Mouse (Mus musculus) cerebral cortex, adult 2 months (tissue): ENCODE data around the gene Cmya5.

Experiments used
- WGBS: fragments of 180-500 bp; shearing (Covaris S2); methylation state at CpG from one replicate; pipeline ENCODE4 v1.1.7; 2018; 5-methylcytosine and 5-hydroxymethylcytosine counted together

Cmya5 gene

DNA sequence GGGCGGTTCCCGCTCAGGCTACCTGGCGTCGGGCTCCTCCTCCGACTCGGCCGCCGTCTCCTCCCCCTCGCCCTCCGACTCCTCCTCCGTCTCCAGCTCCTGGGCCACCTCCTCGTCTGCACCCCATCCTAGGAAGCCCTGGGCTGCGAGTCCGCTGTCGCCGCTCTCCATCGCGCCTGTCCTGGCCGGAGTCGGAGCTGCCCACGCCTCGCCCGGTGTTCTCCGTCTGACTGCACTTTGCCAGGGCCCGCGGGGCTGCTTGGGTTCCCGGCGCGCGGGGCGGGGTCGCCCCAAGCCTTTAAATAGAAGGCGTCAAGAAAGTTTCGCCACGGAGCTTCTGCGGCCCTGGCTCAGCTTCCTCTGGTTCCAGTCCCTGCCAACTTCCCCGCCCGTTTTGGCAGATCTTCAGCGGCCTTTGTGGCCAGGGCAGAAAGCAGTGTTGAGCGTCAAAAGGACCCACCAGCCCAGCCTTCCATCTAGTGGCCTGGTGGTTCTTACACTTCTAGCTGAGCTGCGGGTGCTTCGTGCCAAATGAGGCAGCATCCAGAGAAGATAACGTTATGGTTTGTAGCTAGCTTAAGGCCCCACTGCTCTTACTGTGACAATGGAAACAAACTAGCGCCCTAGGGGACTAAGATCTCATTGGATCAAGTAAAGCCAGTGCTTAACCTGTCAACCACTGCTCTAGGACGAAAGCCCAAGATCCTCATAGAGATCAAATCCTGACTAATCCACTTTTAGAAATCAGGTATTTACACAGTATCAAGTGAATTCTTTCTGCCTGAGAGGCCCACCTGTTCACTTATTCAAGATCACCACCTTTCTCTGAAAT lies at the start of gene Cmya5:
TSS of gene Cmya5 (minus strand) at position 389 of the 832 bp plus-strand sequence.
- 3% methylated on average over 45 of the region's 45 CpGs for WGBS

DNA sequence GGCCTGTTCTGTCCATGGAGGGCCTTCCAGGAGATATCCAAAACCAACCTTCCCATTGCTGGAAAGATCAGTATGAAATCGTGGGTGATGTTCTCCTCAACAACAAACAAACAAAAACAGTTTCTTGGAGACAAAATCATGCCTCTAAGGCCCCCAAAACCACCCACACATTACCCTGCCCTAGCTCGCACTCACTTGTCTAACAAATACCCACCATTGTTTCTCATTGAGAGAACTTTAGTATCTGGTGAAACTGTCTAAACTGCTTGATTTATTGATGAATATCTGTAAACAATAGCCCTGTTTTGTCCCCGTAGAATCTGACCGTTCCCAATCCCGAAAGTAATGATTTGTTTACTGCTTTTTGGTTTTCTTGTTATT lies 48.1 kb upstream of the Cmya5 start:
- 53% methylated on average over 5 of the region's 5 CpGs for WGBS

DNA sequence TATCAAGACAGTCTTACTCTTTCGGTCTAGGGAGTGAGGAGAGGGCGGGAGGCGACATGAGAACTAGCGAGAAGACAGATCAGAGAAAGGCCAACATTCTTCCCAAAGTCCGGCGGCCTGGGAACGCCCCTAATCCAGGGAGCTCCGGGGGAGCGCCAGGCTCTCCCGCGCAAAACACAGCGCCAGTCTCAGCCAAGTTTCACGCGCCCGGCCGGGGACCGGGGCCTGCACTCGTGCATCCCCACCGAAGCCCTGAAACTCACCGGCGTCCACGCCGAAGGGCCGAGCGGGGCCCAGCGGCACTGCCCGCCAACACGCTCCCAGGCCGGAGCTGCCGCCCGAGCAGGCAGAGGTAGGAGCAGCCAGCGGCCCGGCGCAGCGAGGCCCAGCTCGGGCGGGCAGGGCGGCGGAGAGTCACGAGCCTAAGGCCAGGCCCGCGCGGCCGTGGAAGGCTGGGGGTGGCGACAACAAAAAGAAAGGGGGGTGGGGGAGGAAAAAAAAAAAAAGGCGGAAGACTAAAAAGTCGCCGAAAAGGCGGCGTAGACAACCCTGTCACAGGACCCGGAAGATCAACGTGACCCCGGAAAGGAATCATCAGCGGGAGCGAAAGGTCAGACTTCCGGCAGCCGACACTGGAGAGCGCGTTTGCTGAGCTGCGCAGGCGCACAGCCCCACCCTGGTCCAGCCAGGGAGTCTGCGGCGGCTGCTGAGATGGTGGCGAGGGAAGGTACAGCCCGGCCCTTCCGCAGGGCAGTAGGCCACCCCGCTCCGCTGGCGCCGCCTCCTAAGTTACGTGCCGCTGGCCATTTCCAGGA lies 47.5 kb upstream of the Cmya5 start, which contains the start of gene Tent2:
TSS of gene Tent2 (minus strand) at position 555 of the 815 bp plus-strand sequence.
- WGBS: under 1% methylated on average over 71 of the region's 72 CpGs

DNA sequence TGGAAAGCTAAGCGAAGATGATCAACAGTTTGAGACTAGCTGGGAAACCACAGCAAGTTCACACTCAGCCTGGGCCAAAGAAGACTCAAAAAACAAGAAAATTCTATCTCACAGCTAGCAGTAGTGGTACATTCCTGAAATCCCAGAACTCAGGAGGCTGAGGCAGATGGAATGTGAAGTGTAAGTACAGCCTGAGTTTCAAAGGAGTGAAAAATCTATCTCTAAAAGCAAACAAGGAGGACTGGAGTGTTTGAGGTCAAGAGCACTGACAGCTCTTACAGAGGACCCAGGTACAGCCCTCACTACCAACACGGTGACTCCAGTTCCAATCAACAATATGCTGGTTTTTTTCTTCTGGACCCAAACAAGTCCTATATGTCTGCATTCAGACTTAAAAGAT lies 44.9 kb upstream of the Cmya5 start:
- 61% methylated on average over 2 of the region's 2 CpGs for WGBS

DNA sequence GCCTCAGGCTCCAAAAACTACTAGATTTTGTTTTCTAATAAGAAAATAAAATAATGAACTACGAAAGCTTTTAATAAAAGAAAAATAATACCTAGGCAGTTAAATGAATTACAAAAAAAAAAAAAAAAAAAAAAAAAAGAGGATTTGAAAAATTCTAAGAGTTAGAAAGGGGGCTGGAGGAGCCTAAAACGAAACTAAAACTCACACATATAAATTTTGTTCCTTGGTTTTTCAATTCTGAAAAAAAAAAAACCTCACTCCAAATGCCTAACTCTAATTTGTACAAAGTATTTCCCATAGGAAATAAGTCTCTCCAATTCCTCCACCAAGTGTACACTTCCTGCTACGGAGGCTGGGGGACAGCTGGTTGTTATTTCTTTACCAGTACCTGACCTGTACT lies 44.2 kb upstream of the Cmya5 start:
- WGBS: 65% methylated on average over 3 of the region's 3 CpGs

DNA sequence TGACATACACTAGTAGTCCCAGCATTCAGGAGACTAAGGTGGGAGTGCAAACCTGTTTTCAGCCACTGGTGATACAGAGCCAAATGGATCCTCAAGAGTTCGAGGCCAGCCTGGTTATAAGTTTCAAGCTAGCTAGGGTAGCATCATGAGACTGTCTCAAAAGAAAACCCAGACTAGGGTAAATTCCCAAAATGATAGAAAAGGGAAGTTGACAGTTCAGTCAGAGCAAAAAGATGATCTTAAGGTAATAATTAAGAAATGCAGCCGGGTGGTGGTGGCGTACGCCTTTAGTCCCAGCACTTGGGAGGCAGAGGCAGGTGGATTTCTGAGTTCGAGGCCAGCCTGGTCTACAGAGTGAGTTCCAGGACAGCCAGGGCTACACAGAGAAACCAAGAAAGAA lies 43.3 kb upstream of the Cmya5 start:
- WGBS: 95% methylated on average over 5 of the region's 5 CpGs

DNA sequence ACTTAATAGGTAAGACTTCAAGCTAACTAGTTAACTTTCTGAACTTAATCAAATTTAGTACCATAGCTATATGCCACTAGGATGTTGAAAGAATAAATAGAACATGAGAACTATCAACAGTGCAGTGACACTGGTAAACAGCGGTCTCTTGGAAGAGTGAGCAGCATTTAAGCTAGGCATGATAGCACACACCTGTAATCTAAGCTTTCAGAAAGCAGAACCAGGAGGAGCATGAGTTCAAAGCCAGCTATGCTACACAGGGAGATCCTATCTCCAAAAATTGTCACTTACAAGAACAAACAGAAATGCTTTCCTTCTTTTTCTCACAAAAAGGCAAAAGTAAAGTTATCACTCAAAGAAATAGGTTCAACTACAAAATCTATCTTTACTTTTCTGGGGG lies 35.8 kb upstream of the Cmya5 start:
- 98% methylated on average over 1 of the region's 1 CpGs for WGBS

DNA sequence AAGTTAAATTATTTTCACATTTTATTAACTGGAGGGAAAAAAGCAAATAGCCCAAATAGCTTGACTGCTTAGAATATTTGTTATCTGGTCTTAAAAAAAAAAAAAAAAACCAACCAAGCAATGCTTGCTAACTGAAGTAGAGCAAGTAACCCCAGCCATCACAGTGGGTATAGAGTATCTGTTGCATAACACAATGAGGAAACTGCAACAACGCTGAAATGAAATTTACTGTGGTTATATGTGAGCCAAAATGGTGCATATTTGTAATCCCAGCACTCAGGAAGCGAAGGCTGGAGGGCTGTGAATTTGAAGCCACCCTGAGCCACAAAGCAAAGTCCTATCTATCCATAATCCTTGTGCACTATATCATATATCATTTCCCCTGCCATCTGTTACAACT lies 35.0 kb upstream of the Cmya5 start:
- 59% methylated on average over 2 of the region's 2 CpGs for WGBS

DNA sequence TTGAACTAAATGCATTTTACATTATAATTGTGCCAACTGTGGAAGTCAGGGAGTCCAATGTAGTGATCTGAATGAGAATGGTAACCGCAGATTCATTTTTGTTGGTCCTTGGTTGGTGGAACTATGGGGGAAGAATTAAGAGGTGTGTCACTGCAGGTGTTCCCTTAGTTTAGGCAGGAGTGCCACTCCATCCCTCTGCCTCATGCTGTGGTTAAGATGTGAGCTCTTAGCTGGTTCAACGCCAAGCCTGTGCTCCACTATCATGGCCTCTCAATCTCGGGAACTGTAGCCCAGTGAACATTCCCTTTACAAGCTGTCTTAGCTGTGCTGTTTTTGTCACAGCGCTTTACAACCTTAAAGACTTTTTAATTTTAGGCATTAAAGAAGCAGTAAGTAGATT lies 18.8 kb upstream of the Cmya5 start:
- 92% methylated on average over 4 of the region's 4 CpGs for WGBS

DNA sequence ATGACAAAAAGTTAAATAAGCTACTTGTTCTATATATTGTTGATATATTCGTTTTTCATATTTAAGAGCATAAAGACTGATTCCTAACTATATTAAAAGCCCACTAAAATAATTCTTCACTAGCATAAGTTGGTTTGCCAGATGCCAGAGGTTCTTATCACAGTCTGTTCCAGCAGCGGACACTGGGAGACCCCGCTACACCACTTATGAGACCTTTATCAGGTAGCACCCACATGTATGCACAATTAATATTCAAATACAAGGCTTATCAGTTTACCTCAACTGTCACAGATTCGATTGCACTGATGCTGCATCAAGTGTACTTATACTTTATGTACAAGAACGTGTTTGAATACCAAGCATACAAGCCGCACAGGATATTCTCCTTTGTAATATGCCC lies 13.7 kb upstream of the Cmya5 start:
- WGBS: 96% methylated on average over 6 of the region's 6 CpGs

DNA sequence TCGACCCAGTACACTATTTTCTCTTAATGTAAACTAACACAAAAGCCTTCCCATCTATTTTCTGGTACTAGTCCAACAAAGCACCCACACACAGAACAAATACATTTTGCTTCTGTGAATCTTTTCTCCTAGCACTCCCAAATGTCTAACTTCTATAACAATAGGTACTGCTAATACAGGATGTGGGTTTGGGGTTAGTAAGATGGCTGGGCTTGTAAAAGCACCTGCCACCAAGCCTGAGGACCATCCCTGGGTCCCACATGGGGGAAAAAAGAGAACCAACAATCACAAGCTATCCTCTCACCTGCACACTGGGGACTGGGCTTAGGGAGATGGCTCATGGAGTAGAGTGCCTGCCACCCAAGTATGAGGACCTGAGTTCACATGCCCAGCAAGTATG lies 8.8 kb upstream of the Cmya5 start:
- WGBS: 60% methylated on average over 1 of the region's 1 CpGs

DNA sequence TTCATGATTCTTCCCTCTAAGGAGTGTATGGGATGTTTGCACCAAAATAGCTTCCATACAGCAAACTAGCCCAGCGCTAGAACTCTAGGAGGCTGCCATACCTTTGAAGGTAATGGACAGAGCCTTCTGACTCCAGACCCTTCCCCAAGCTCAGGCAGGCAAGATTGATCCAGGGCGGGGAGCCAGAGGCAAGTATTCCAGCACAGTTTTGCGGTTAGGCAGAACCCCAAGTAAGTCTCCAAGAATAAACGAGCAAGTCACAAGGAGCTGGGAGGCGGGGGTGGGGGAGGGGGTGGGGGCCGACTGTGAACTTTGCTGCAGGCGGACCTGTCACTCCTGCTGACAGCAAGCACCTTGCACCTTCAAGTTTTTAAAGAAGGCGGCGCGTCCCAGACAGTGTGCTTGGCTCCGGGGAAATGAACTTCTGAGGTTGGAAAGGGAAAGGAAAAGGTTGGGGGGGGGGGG lies 673 bp downstream of the Cmya5 start:
- 17% methylated on average over 11 of the region's 11 CpGs for WGBS

DNA sequence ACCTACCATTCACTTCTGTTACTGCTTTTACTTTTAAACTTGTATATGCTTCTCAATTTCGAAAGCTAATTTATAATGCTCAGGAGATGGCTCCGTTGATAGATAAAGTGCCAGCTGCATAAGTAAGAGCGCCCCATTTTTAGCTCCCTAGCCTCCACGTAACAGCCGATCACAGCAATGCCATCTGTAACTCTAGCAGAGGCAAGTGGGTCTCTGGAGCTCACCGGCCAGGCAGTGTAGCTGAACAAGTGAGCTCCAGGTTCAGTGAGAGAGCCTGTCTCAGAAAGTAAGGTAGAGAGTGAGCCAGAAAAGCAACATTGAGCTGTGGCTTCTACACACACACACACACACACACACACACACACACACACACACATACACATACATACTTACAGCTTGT lies 3.3 kb downstream of the Cmya5 start:
- 68% methylated on average over 6 of the region's 6 CpGs for WGBS

DNA sequence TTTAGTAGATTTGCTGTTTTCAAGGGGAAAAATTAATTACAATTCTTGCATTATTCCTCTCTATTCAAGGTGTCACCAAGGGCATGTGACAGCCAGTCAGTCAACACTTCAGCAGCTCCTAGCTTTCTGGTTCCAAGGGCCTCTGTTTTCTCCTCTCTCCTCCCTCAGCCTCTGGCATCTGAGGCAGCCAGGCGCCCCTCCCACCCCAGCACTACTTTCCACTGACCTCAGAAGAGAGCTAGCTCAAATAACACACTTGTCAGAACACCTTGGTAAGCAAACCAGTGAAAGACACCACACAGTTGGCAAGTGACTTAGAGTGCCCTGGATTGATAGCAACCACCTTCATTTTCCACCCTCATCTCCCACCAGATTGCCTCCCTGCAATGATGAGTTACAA lies 6.5 kb downstream of the Cmya5 start:
- 84% methylated on average over 1 of the region's 1 CpGs for WGBS

DNA sequence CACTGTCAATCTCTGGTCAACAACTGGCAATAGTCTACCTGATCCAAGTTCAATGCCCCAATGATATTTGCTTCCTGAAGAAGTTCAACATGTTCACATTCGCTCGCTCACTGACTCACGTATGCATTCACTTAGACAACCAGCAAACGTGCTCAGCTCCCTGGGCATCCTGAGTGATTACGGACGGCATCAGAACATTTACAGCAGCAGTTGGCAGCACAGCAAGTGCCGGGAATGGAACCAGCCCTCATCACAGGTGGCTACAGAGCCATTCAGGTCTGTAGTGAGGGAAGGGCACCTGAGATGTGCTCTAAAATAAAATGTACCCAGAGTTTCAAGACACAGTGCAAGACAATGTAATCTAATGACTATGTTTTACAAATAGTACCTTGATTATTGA lies 7.4 kb downstream of the Cmya5 start:
- 88% methylated on average over 7 of the region's 7 CpGs for WGBS

DNA sequence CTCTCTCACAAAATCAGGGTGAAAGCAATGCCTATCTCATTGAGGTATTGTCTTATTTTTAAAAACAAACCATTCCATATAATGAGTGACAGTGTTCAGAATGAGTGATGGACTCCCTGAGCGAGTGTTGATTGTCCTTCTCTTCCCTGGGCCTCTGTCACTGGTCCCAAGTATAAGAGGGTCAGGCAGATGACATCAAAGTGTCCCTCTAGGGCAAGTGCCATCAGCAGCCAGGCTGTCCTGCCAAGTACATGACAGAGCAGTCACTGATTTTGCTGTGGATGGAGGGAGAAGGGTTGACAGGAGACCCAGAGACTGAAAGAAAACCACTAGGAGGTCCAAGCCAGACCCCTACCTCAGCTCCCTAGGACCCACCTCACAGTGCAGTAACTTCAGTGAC lies 8.3 kb downstream of the Cmya5 start:
- 95% methylated on average over 1 of the region's 1 CpGs for WGBS

DNA sequence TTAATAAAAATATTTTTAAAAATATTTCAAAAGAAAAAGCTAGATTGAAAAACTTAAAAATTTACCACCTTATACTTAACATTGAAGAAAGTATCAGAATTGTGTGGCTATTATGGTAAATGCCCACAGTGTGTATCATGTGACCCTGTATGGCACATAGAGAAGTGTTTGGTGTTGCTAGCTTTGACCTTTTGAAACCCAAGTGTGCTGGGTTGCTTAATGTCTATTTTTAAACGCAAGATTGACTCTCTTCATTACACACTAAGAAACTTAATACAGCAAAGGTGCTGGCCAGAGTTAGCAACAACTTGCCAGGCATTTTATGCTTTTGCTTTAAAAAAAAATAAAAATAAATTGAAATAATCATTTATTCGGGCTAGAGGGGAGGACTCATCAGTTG lies 9.0 kb downstream of the Cmya5 start:
- WGBS: 91% methylated on average over 2 of the region's 2 CpGs

DNA sequence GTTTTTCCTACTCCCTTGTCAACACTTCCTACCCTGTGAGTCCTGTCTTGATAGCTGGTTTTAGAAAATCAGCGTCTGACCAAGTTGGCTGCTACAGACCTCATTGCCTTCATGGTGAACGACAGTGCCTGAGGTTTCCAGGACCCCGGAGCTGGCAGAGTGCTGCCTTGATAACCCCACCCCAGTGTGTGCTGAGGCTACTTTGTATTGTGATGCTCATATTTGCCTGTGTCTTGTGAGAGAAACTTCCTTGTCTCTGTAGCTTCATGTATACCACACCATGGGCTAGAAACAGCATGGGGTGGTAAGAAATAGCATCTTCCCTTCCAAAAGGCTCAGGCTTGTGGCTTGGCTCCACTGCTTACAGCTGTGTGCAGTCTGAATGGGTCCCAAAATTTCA lies 13.8 kb downstream of the Cmya5 start:
- WGBS: 58% methylated on average over 3 of the region's 3 CpGs

DNA sequence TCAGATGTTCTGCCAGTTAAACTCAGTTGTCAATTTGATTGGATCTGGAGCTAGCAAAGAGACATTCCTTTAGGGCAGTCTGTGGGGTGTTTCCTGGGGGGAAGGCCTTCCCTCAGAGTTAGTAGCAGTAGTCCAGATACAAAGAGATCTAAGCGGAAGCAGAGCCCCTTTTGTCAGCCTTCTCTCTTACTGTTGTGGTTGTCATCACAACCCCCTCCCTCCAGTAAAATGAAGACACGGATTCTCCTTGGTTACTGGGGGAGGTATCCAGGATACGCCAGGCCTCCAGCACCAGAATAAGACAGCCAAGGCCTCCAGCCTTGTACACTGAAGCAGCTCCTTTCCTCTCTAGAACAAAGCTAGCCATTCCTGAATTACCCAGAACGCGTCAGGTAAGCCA lies 15.6 kb downstream of the Cmya5 start:
- WGBS: 66% methylated on average over 5 of the region's 5 CpGs

DNA sequence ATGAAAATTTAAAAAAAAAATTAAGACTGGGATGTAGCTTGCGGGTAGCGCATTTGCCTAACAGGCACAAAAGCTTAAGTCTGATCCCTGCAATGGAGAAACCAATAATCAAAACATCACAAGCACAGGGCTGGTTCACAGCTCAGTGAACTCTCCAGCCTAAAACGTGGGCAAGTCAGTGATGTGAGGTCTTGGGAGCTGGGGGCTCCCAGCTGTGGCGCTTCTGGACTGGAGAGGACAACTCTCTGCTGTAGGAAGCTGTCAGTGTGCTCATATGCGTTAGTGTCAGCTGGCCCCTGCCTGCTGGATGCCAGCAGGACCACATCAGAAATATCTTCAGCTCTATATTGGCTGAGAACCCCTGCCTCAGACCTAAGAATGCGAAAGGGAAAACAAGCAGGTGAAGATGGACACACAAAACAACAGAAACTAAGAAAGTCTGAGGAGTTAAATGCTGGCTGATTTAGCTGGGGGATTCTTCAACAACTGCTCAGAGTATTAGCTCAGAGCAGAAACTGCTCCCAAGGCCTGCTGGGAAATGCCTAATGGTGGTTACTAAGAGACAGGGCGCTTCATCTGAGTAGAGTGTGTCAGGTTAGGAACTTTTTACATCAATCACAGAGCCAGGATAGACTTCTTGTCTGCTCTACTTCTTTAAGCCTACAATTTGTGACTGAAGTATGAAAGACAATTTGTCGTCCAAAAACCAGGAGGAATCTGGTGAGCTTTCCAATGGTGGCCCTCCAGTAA lies 16.2 kb downstream of the Cmya5 start:
- 82% methylated on average over 8 of the region's 8 CpGs for WGBS

DNA sequence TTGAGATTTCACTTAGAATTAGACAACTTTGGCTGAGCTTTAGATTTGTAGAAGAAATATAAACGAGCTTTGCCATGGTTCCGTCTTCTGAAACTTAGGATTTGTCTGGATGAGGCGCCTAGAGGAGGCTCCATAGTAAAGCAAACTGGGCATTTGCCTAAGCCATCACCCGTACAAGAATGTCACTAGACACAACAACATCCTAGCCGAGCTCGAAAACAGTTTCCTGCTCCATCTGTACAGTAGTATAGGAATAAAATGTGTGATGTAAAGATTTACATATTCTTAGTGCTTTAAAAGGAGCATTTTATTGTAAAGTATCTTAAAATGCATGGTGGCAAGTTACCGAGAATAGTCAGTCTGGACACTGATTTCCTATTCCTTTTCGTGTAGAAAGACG lies 22.2 kb downstream of the Cmya5 start:
- WGBS: 68% methylated on average over 9 of the region's 9 CpGs

DNA sequence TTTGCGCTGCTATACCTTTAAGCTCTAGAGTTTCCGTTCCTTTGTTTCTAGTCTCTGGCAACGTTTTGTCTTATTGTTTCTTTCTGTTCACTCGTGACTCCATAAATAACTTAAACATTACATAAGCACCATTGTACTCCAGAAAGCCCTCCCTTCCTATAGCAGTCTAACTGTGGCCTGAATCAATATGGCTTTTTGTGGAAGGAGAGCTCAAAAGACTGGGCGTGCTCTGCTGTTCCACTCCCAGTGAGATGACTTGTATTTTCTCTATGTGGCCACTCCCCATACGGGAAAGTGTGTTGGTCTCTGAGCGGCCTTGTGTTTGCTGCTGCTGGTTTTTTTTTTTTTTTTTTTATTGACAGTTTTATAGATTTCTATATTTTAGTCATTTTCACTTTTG lies 27.3 kb downstream of the Cmya5 start:
- WGBS: 56% methylated on average over 7 of the region's 7 CpGs
